Mouse (Mus musculus): Measurements from ENCODE around the gene Nmnat2. TPM values are rescaled to one million over a fixed set of nuclear protein-coding genes. Genes with fewer than 3 reads are reported as not detected.

Gene Nmnat2
- polyA plus RNA-seq, 1 experiment from 2014 or later: 11.7 TPM

GRCm38 (mm10) chr1:153109346-153109745 is 154.6 kb downstream of the Nmnat2 start:
- 91% methylated on average over 5 of the region's 5 CpGs for WGBS
- H3K4me1 ChIP-seq (replicated peaks; ENCODE audit: control insufficient read depth, insufficient read depth, low read length): no peaks in the 10 kb centered on the region

GRCm38 (mm10) chr1:153109836-153110235 is 155.0 kb downstream of the Nmnat2 start:
- H3K9me3 ChIP-seq (ENCODE audit: control insufficient read depth, low read length): no peaks in the 10 kb centered on the region
- no peak for ATAC-seq (replicated peaks; ENCODE audit: low FRiP score)
- no peak overlapping the region for H3K4me3 ChIP-seq (ENCODE audit: low read depth, low read length)
- no peaks in the 10 kb centered on the region for H3K4me1 ChIP-seq (replicated peaks; ENCODE audit: control insufficient read depth, insufficient read depth, low read length)
- no peak overlapping the region for H3K27ac ChIP-seq (ENCODE audit: low read depth, low read length)
- H3K36me3 ChIP-seq (ENCODE audit: control insufficient read depth, insufficient read depth, low read length): no peaks in the 10 kb centered on the region
- no peak overlapping the region for H3K4me2 ChIP-seq (ENCODE audit: low read depth, low read length, severe bottlenecking)
- no peak for DNase-seq (ENCODE audit: low spot score)
- no peak overlapping the region for H3K9ac ChIP-seq (ENCODE audit: low read length)
- 77% methylated on average over 3 of the region's 3 CpGs for WGBS
- H3K27me3 ChIP-seq (ENCODE audit: control insufficient read depth, insufficient read depth, low read length): no peaks in the 10 kb centered on the region

More at GRCm38 (mm10) chr1:153109346-153109745, 154.6 kb downstream of the Nmnat2 start:
- DNase-seq (ENCODE audit: low spot score) (no peak), ATAC-seq (replicated peaks; ENCODE audit: low FRiP score) (no peak)
- no peaks in the 10 kb centered on the region for H3K27me3 ChIP-seq (ENCODE audit: control insufficient read depth, insufficient read depth, low read length)
- H3K4me2 ChIP-seq (ENCODE audit: low read depth, low read length, severe bottlenecking): no peak overlapping the region
- no peaks in the 10 kb centered on the region for H3K9me3 ChIP-seq (ENCODE audit: control insufficient read depth, low read length)
- no peaks in the 10 kb centered on the region for H3K36me3 ChIP-seq (ENCODE audit: control insufficient read depth, insufficient read depth, low read length)
- H3K27ac ChIP-seq (ENCODE audit: low read depth, low read length): no peak overlapping the region
- no peak overlapping the region for H3K9ac ChIP-seq (ENCODE audit: low read length)
- H3K4me3 ChIP-seq (ENCODE audit: low read depth, low read length): no peak overlapping the region

- Histone ChIP-seq H3K4me3 (ENCODE audit: low read depth, low read length) (no peak overlapping the region), H3K4me1 (replicated peaks; ENCODE audit: control insufficient read depth, insufficient read depth, low read length) (no peaks in the 10 kb centered on the region), H3K27ac (ENCODE audit: low read depth, low read length) (no peak overlapping the region), H3K27me3 (ENCODE audit: control insufficient read depth, insufficient read depth, low read length) (no peaks in the 10 kb centered on the region), H3K9ac (ENCODE audit: low read length) (no peak overlapping the region), H3K4me2 (ENCODE audit: low read depth, low read length, severe bottlenecking) (no peak overlapping the region), H3K9me3 (ENCODE audit: control insufficient read depth, low read length) (no peaks in the 10 kb centered on the region), H3K36me3 (ENCODE audit: control insufficient read depth, insufficient read depth, low read length) (no peaks in the 10 kb centered on the region)
- WGBS: 55% methylated on average over 4 of the region's 4 CpGs
- DNase-seq (ENCODE audit: low spot score) (no peak), ATAC-seq (replicated peaks; ENCODE audit: low FRiP score) (no peak)
These were observed 156.8 kb downstream of the Nmnat2 start for GRCm38 (mm10) chr1:153111596-153111995.

GRCm38 (mm10) chr1:153115315-153115714 is 160.5 kb downstream of the Nmnat2 start:
- H3K4me3 ChIP-seq (ENCODE audit: low read depth, low read length): no peak overlapping the region
- H3K27ac ChIP-seq (ENCODE audit: low read depth, low read length): no peak overlapping the region
- H3K36me3 ChIP-seq (ENCODE audit: control insufficient read depth, insufficient read depth, low read length): no peaks in the 10 kb centered on the region
- ATAC-seq (replicated peaks; ENCODE audit: low FRiP score) (no peak), DNase-seq (ENCODE audit: low spot score) (no peak)
- H3K27me3 ChIP-seq (ENCODE audit: control insufficient read depth, insufficient read depth, low read length): no peaks in the 10 kb centered on the region
- no peaks in the 10 kb centered on the region for H3K9me3 ChIP-seq (ENCODE audit: control insufficient read depth, low read length)
- 86% methylated on average over 8 of the region's 8 CpGs for WGBS
- H3K4me1 ChIP-seq (replicated peaks; ENCODE audit: control insufficient read depth, insufficient read depth, low read length): no peaks in the 10 kb centered on the region
- no peak overlapping the region for H3K9ac ChIP-seq (ENCODE audit: low read length)
- no peak overlapping the region for H3K4me2 ChIP-seq (ENCODE audit: low read depth, low read length, severe bottlenecking)

- H3K27me3 ChIP-seq (ENCODE audit: control insufficient read depth, insufficient read depth, low read length): no peaks in the 10 kb centered on the region
- no peaks in the 10 kb centered on the region for H3K36me3 ChIP-seq (ENCODE audit: control insufficient read depth, insufficient read depth, low read length)
- H3K4me3 ChIP-seq (ENCODE audit: low read depth, low read length): no peak overlapping the region
- no peak overlapping the region for H3K4me2 ChIP-seq (ENCODE audit: low read depth, low read length, severe bottlenecking)
- DNase-seq (ENCODE audit: low spot score): no peak
- H3K4me1 ChIP-seq (replicated peaks; ENCODE audit: control insufficient read depth, insufficient read depth, low read length): no peaks in the 10 kb centered on the region
- ATAC-seq (replicated peaks; ENCODE audit: low FRiP score): no peak
- WGBS: 80% methylated on average over 6 of the region's 6 CpGs
- H3K9me3 ChIP-seq (ENCODE audit: control insufficient read depth, low read length): no peaks in the 10 kb centered on the region
- no peak overlapping the region for H3K27ac ChIP-seq (ENCODE audit: low read depth, low read length)
- no peak overlapping the region for H3K9ac ChIP-seq (ENCODE audit: low read length)
These were observed 165.8 kb downstream of the Nmnat2 start for GRCm38 (mm10) chr1:153120544-153120943.

GRCm38 (mm10) chr1:153121320-153121719 is 166.5 kb downstream of the Nmnat2 start:
- WGBS: 92% methylated on average over 5 of the region's 5 CpGs
- H3K4me3 ChIP-seq (ENCODE audit: low read depth, low read length): no peak overlapping the region
- no peaks in the 10 kb centered on the region for H3K4me1 ChIP-seq (replicated peaks; ENCODE audit: control insufficient read depth, insufficient read depth, low read length)
- no peak overlapping the region for H3K4me2 ChIP-seq (ENCODE audit: low read depth, low read length, severe bottlenecking)
- DNase-seq (ENCODE audit: low spot score) (no peak), ATAC-seq (replicated peaks; ENCODE audit: low FRiP score) (no peak)
- H3K36me3 ChIP-seq (ENCODE audit: control insufficient read depth, insufficient read depth, low read length): no peaks in the 10 kb centered on the region
- no peak overlapping the region for H3K9ac ChIP-seq (ENCODE audit: low read length)
- H3K27me3 ChIP-seq (ENCODE audit: control insufficient read depth, insufficient read depth, low read length): no peaks in the 10 kb centered on the region
- H3K9me3 ChIP-seq (ENCODE audit: control insufficient read depth, low read length): no peaks in the 10 kb centered on the region
- H3K27ac ChIP-seq (ENCODE audit: low read depth, low read length): no peak overlapping the region

GRCm38 (mm10) chr1:153122764-153123163 is 168.0 kb downstream of the Nmnat2 start:
- no peaks in the 10 kb centered on the region for H3K4me1 ChIP-seq (replicated peaks; ENCODE audit: control insufficient read depth, insufficient read depth, low read length)
- H3K4me2 ChIP-seq (ENCODE audit: low read depth, low read length, severe bottlenecking): no peak overlapping the region
- H3K27ac ChIP-seq (ENCODE audit: low read depth, low read length): no peak overlapping the region
- no peak for DNase-seq (ENCODE audit: low spot score)
- no peaks in the 10 kb centered on the region for H3K27me3 ChIP-seq (ENCODE audit: control insufficient read depth, insufficient read depth, low read length)
- no peak for ATAC-seq (replicated peaks; ENCODE audit: low FRiP score)
- no peak overlapping the region for H3K9ac ChIP-seq (ENCODE audit: low read length)
- H3K36me3 ChIP-seq (ENCODE audit: control insufficient read depth, insufficient read depth, low read length): no peaks in the 10 kb centered on the region
- no peaks in the 10 kb centered on the region for H3K9me3 ChIP-seq (ENCODE audit: control insufficient read depth, low read length)
- H3K4me3 ChIP-seq (ENCODE audit: low read depth, low read length): no peak overlapping the region
- 90% methylated on average over 4 of the region's 4 CpGs for WGBS

- Histone ChIP-seq H3K27me3 (ENCODE audit: control insufficient read depth, insufficient read depth, low read length) (no peaks in the 10 kb centered on the region), H3K36me3 (ENCODE audit: control insufficient read depth, insufficient read depth, low read length) (no peaks in the 10 kb centered on the region), H3K27ac (ENCODE audit: low read depth, low read length) (no peak overlapping the region), H3K9ac (ENCODE audit: low read length) (no peak overlapping the region), H3K4me1 (replicated peaks; ENCODE audit: control insufficient read depth, insufficient read depth, low read length) (no peaks in the 10 kb centered on the region), H3K4me3 (ENCODE audit: low read depth, low read length) (no peak overlapping the region), H3K9me3 (ENCODE audit: control insufficient read depth, low read length) (no peaks in the 10 kb centered on the region), H3K4me2 (ENCODE audit: low read depth, low read length, severe bottlenecking) (no peak overlapping the region)
- DNase-seq (ENCODE audit: low spot score) (no peak), ATAC-seq (replicated peaks; ENCODE audit: low FRiP score) (no peak)
- WGBS: 80% methylated on average over 5 of the region's 5 CpGs
These were observed 169.7 kb downstream of the Nmnat2 start for GRCm38 (mm10) chr1:153124502-153124901.

- no peak overlapping the region for H3K4me2 ChIP-seq (ENCODE audit: low read depth, low read length, severe bottlenecking)
- DNase-seq (ENCODE audit: low spot score) (no peak), ATAC-seq (replicated peaks; ENCODE audit: low FRiP score) (no peak)
- H3K27ac ChIP-seq (ENCODE audit: low read depth, low read length): no peak overlapping the region
- no peaks in the 10 kb centered on the region for H3K36me3 ChIP-seq (ENCODE audit: control insufficient read depth, insufficient read depth, low read length)
- no peaks in the 10 kb centered on the region for H3K27me3 ChIP-seq (ENCODE audit: control insufficient read depth, insufficient read depth, low read length)
- no peaks in the 10 kb centered on the region for H3K9me3 ChIP-seq (ENCODE audit: control insufficient read depth, low read length)
- no peaks in the 10 kb centered on the region for H3K4me1 ChIP-seq (replicated peaks; ENCODE audit: control insufficient read depth, insufficient read depth, low read length)
- H3K4me3 ChIP-seq (ENCODE audit: low read depth, low read length): no peak overlapping the region
- 81% methylated on average over 8 of the region's 8 CpGs for WGBS
- H3K9ac ChIP-seq (ENCODE audit: low read length): no peak overlapping the region
These were observed 170.8 kb downstream of the Nmnat2 start for GRCm38 (mm10) chr1:153125287-153126275.

Measured in forebrain, embryonic 11.5 days (tissue).